Mouse (Mus musculus) ES-E14 (cell line): ENCODE measurements around the gene Tdrkh.

Experiments used
- CHD2 ChIP-seq: IDR thresholded peaks from 2 replicates; pipeline ENCODE4 v1.6.1; 2014; ENCODE audit warnings: mild to moderate bottlenecking, low read depth, low read length, inconsistent platforms
- ZC3H11A ChIP-seq: IDR thresholded peaks from 2 replicates; pipeline ENCODE4 v1.6.1; 2012; ENCODE audit warnings: low read depth, mild to moderate bottlenecking, inconsistent platforms, low read length, borderline replicate concordance

DNA sequence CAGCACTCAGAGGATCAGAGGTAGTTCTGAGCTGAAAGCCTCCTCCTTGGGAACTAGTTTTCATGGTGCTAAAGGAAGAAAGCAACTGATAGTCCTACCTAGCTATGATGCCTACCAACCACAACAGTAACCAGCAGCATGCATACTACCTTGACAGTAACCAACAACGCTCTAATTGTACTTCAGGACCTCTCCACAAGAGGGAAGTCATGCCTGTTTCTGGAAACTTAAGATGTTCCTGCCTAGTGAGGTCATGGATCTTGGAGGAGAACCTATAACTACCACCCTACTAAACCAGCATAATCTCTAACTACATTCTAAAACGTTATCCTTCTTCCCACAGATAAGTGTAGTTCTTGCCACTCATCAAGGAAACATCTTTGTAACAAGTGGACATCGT lies 28.1 kb downstream of the Tdrkh start:
- TF ChIP-seq ZC3H11A = no peak
- no peak for TF ChIP-seq CHD2
